Mouse (Mus musculus) CH12.LX (cell line): Measurements from ENCODE around the gene Chrm3. TPM values are rescaled to one million over a fixed set of nuclear protein-coding genes. Genes with fewer than 3 reads are reported as not detected.
"Not testable (repeated sequence)": the region's sequence is repeated elsewhere in the genome, so short reads cannot be mapped to it uniquely, and the experiment has no call there.

Experiments
- DNase-seq: peaks from one replicate; pipeline ENCODE4 v3.0.0-alpha.2; 2013; ENCODE audit errors: extremely low read depth
- H3K27ac ChIP-seq: 2 replicates; pipeline ENCODE4 v1.5.1; 2012; ENCODE audit warnings: low read depth, mild to moderate bottlenecking, control low read depth, moderate library complexity; ENCODE audit not compliant: insufficient read depth
- H3K27me3 ChIP-seq: replicated peaks from 2 replicates; pipeline ENCODE3; 2012; ENCODE audit warnings: inconsistent platforms
- H3K36me3 ChIP-seq, 2 experiments: replicated peaks in 1 of 2; 2 replicates each; pipeline versions ENCODE3 to v1.6.1; 2012; ENCODE audit warnings: inconsistent platforms in 1 of 2, low read length in 1 of 2, mild to moderate bottlenecking in 1 of 2, mixed read lengths in 1 of 2, moderate library complexity in 1 of 2; ENCODE audit not compliant: control insufficient read depth in 1 of 2, insufficient read depth in 1 of 2
- H3K4me1 ChIP-seq, 2 experiments: 2 replicates each; pipeline ENCODE4 v1.6.1; 2012; ENCODE audit warnings: inconsistent platforms in 1 of 2, moderate library complexity in 1 of 2; ENCODE audit not compliant: insufficient read depth in 2 of 2, control insufficient read depth in 1 of 2
- H3K4me2 ChIP-seq: 2 replicates; pipeline ENCODE4 v1.6.1; 2012; ENCODE audit warnings: low read depth, mild to moderate bottlenecking, control low read depth; ENCODE audit not compliant: poor library complexity, insufficient read depth, severe bottlenecking
- H3K4me3 ChIP-seq, 3 experiments: fragments of 150-350 bp in 1 of 3; sonication (generic) in 1 of 3; replicated peaks in 1 of 3; 2 replicates each; pipeline versions ENCODE3 to v1.5.1; 2011 to 2012; ENCODE audit warnings: low read depth in 2 of 3, low read length in 2 of 3, mild to moderate bottlenecking in 2 of 3, moderate library complexity in 2 of 3, control low read depth in 1 of 3, improper control_type of control experiment in 1 of 3, inconsistent platforms in 1 of 3, mixed read lengths in 1 of 3; ENCODE audit not compliant: poor library complexity in 1 of 3
- H3K79me2 ChIP-seq: replicated peaks from 2 replicates; pipeline ENCODE4 v1.6.1; 2012; ENCODE audit warnings: mild to moderate bottlenecking, moderate library complexity; ENCODE audit not compliant: control insufficient read depth, poor library complexity, insufficient read depth, severe bottlenecking; ENCODE audit errors: extremely low read depth
- H3K9ac ChIP-seq: 2 replicates; pipeline ENCODE4 v1.6.1; 2012; ENCODE audit warnings: low read depth, mild to moderate bottlenecking, control low read depth, moderate library complexity; ENCODE audit not compliant: insufficient read depth
- H3K9me3 ChIP-seq: replicated peaks from 2 replicates; pipeline ENCODE3; 2012; ENCODE audit warnings: low read length, inconsistent platforms, mixed read lengths
- CHD2 ChIP-seq: IDR thresholded peaks from 2 replicates; pipeline ENCODE4 v1.6.1; 2011; ENCODE audit warnings: low read length, improper control_type of control experiment
- CTCF ChIP-seq, 2 experiments: IDR thresholded peaks in 1 of 2; conservative IDR thresholded peaks in 1 of 2; 2 replicates each; pipeline ENCODE4 v1.5.1; 2011 to 2012; ENCODE audit warnings: low read depth in 2 of 2, low read length in 2 of 2, improper control_type of control experiment in 1 of 2, inconsistent platforms in 1 of 2, mild to moderate bottlenecking in 1 of 2, moderate library complexity in 1 of 2
- GABPA ChIP-seq: IDR thresholded peaks from 2 replicates; pipeline ENCODE4 v1.6.1; 2012; ENCODE audit warnings: low read depth, low read length, improper control_type of control experiment, inconsistent platforms; ENCODE audit not compliant: insufficient replicate concordance
- HCFC1 ChIP-seq: IDR thresholded peaks from 2 replicates; pipeline ENCODE4 v1.6.1; 2012; ENCODE audit warnings: low read depth, mild to moderate bottlenecking, inconsistent platforms, low read length, improper control_type of control experiment
- JUN ChIP-seq: IDR thresholded peaks from 2 replicates; pipeline ENCODE4 v1.6.1; 2011; ENCODE audit warnings: low read depth, mild to moderate bottlenecking, low read length, improper control_type of control experiment, moderate library complexity; ENCODE audit not compliant: insufficient read depth
- JUND ChIP-seq: conservative IDR thresholded peaks from 2 replicates; pipeline ENCODE4 v1.6.1; 2011; ENCODE audit warnings: low read depth, low read length, improper control_type of control experiment
- MAX ChIP-seq: IDR thresholded peaks from 2 replicates; pipeline ENCODE4 v1.6.1; 2011; ENCODE audit warnings: low read length, improper control_type of control experiment
- PAX5 ChIP-seq: IDR thresholded peaks from 2 replicates; pipeline ENCODE4 v1.6.1; 2012; ENCODE audit warnings: low read length, inconsistent platforms, mixed read lengths
- SIN3A ChIP-seq: IDR thresholded peaks from 2 replicates; pipeline ENCODE4 v1.6.1; 2012; ENCODE audit warnings: low read length, improper control_type of control experiment, inconsistent platforms
- SMC3 ChIP-seq: IDR thresholded peaks from 2 replicates; pipeline ENCODE4 v1.6.1; 2011; ENCODE audit warnings: low read depth, low read length, improper control_type of control experiment
- TBP ChIP-seq: conservative IDR thresholded peaks from 2 replicates; pipeline ENCODE4 v1.6.1; 2011; ENCODE audit warnings: low read depth, low read length, improper control_type of control experiment
- TCF12 ChIP-seq: IDR thresholded peaks from 2 replicates; pipeline ENCODE4 v1.6.1; 2014; ENCODE audit warnings: low read depth, mild to moderate bottlenecking, inconsistent platforms, low read length, improper control_type of control experiment
- ZKSCAN1 ChIP-seq: IDR thresholded peaks from 2 replicates; pipeline ENCODE4 v1.6.1; 2012; ENCODE audit warnings: low read depth, inconsistent platforms, low read length, improper control_type of control experiment, borderline replicate concordance
- dilution Hi-C: fragments of 300-500 bp; cut with MboI; formaldehyde crosslinking; loops from 2 replicates; pipeline ENCODE4 v1.14.3; 2020; ENCODE audit warnings: low sequenced_read_pairs; ENCODE audit not compliant: extremely low pct_unique_long_range_greater_than_20kb, extremely low pct_ligation_motif_present
- in situ Hi-C: fragments of 300-500 bp; cut with MboI; formaldehyde crosslinking; loops from 3 replicates; pipeline ENCODE4 v1.14.3; 2019; ENCODE audit warnings: low sequenced_read_pairs, low pct_ligation_motif_present, low pct_unique_long_range_greater_than_20kb, mixed read lengths
- polyA plus RNA-seq: library from polyadenylated mRNA; unstranded; fragments of >175 nt; gene quantifications from 2 replicates; pipeline ENCODE4 v1.2.1, GENCODE M21; 2012; ENCODE audit warnings: low read depth; ENCODE audit not compliant: insufficient read length
- total RNA-seq, 2 experiments: library from RNA; depleted of rRNA; stranded (reverse); fragments of 300-350 nt in 1 of 2; fragments of >200 nt in 1 of 2; gene quantifications; 2 replicates each; pipeline ENCODE4 v1.2.3; 2012 to 2014

Chrm3 gene
- total RNA-seq (2012; rRNA removed) (not detected in 2 replicates), total RNA-seq (2014; rRNA removed) (not detected in 2 replicates), polyA plus RNA-seq (not detected in 2 replicates)

DNA sequence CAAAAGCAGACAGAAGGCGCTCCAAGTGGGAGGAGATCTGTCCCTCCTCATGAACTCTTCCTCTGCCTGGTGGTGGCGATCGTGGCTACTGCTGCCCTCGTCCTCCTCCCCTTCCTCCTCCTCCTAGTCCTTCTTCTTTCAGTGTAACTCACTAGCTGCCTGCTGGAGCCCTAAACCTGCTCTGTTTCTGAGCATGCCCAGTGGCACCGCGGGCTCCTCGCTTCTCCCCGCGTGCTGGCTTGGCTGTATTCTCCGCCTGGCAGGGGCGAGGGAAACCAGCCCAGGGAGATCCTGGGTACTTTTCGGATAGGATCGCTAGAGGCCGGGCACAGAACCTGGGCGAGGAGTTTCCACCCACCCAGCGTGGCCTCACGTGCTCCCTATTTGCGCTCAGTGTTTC, at the start of gene Chrm3:
Gene Chrm3, minus strand, starts transcription at position 71 of the 400 bp plus-strand sequence.
- H3K9ac ChIP-seq: no peak within 1 kb of the TSS
- H3K27ac ChIP-seq: no peak within 1 kb of the TSS
- dilution Hi-C loops: no loop called here
- H3K27me3 ChIP-seq: no peaks in the 10 kb centered on the region
- no peaks in the 10 kb centered on the region for H3K4me1 ChIP-seq
- TF ChIP-seq GABPA (no peak), PAX5 (no peak), HCFC1 (no peak), CHD2 (no peak), JUN (no peak), TCF12 (no peak), TBP (no peak), JUND (no peak), SMC3 (no peak), MAX (no peak), ZKSCAN1 (no peak), SIN3A (no peak)
- H3K4me2 ChIP-seq: no peak within 1 kb of the TSS
- H3K9me3 ChIP-seq: no peaks in the 10 kb centered on the region
- no peak for DNase-seq
- no peaks in the 10 kb centered on the region for H3K36me3 ChIP-seq
- H3K79me2 ChIP-seq: no peaks in the 10 kb centered on the region
- H3K4me3 ChIP-seq: no peak within 1 kb of the TSS
- in situ Hi-C loops: no loop called here

DNA sequence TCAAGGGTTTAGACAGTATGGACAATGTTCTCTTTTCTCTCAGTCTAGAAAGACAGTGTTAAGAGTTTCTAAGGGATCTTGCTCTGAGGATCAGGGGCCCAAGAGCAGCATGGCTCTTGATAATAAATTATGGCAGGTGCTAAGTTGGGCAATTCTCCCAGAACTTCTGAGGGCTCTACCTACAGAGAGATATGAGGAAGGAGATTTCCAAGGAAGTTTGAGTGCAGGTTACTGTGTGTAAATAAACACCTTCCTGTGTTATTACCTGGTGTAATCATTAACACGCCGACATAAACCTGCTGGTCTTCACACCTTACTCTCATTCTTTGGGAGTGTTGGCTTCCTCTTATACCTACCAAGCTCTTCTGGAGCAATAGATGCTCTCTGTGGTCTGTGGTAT, 33.7 kb upstream of the Chrm3 start:
- H3K4me2 ChIP-seq: no peak overlapping the region
- H3K27ac ChIP-seq: no peak overlapping the region
- dilution Hi-C loops: no loop called here

DNA sequence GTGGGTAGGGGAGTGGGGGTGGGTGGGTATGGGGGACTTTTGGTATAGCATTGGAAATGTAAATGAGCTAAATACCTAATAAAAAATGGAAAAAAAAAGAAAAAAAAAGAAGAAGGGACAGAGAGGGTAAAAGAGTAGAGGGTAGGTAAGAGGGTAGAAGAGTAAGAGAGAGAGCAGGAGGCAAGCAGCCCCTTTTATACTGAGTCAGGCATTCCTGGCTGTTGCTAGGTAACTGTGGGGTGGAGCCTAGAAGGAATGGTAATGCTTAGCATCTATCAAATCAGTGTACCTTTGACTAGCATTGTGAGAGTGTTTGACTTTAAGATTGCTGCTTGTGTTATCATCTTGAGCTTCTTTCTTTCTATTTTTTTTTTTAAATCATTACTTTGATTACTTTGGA, 14.8 kb upstream of the Chrm3 start:
- H3K4me3 ChIP-seq, H3K9ac ChIP-seq, H3K27me3 ChIP-seq, H3K27ac ChIP-seq, H3K36me3 ChIP-seq, in situ Hi-C loops, H3K9me3 ChIP-seq, H3K79me2 ChIP-seq, DNase-seq, dilution Hi-C loops, H3K4me2 ChIP-seq, H3K4me1 ChIP-seq: not testable (repeated sequence)

More for the DNA sequence above, 33.7 kb upstream of the Chrm3 start:
- H3K79me2 ChIP-seq: no peaks in the 10 kb centered on the region
- no peaks in the 10 kb centered on the region for H3K27me3 ChIP-seq
- no peaks in the 10 kb centered on the region for H3K4me1 ChIP-seq
- in situ Hi-C loops: no loop called here
- no peaks in the 10 kb centered on the region for H3K9me3 ChIP-seq
- no peaks in the 10 kb centered on the region for H3K36me3 ChIP-seq
- H3K4me3 ChIP-seq: no peak overlapping the region
- no peak for TF ChIP-seq CTCF (conservative IDR thresholded peaks at IDR 0.05 in 1 of 2, IDR thresholded peaks at IDR 0.05 in 1 of 2; ENCODE audit: low read depth in 2 of 2, low read length in 2 of 2)
- DNase-seq: no peak
- H3K9ac ChIP-seq: no peak overlapping the region
